Comparison of ENCODE assay signal across 14 mouse cellular contexts in the genomic region with DNA sequence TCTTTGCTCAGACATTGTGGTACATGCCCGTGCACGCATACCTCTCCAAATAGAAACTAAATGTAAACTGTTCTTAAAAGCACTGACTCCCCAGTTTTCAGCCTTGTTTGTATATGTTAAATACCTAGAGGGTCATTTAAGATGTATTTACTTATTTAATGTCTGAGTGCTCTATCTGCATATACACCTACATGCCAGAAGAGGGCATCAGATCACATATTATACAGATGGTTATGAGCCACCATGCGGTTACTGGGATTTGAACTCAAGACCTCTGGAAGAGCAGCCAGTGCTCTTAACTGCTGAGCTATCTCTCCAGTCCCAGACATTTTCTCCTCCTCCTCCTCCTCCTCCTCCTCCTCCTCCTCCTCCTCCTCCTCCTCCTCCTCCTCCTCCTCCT. TPM values are rescaled to one million over a fixed set of nuclear protein-coding genes. Genes with fewer than 3 reads are reported as not detected.
DNase-seq lines count a peak whose midpoint lies in the region; ATAC-seq and TF ChIP-seq lines count a peak whose summit lies in the region.
"Had no signal": no experiment of that assay in that cellular context is flagged by ENCODE, and none has a peak within 500 bp of the region (broad histone marks: within the 10 kb centered on the region; RNA-seq: fewer than 3 reads in every experiment).

No protein-coding gene starts in this region.

- H3K4me2 ChIP-seq in lung, embryonic 14.5 days, result no peak overlapping the region
- H3K4me2 ChIP-seq: limb, embryonic 15.5 days had no signal

- peak; percentile 68 for TF ChIP-seq CTCF in gastrocnemius, adult 2 months (IDR thresholded peaks at IDR 0.05)
- peak; percentile 38; the same call in 1 of the 2 replicates for TF ChIP-seq CTCF in lung, embryonic 14.5 days (IDR thresholded peaks at IDR 0.05; ENCODE audit: low read depth)
- TF ChIP-seq CTCF in MEL (IDR thresholded peaks at IDR 0.05 in 2 of 3, conservative IDR thresholded peaks at IDR 0.05 in 1 of 3; ENCODE audit: control insufficient read depth in 1 of 3, insufficient read depth in 1 of 3, low read depth in 2 of 3, low read length in 3 of 3, poor library complexity in 1 of 3, severe bottlenecking in 1 of 3), result peak; percentile 19 to 59 (median 34); a peak in 5 of 6 replicates

- no peak for TF ChIP-seq POLR2A in MEL (IDR thresholded peaks at IDR 0.05; ENCODE audit: control insufficient read depth in 1 of 2, insufficient read depth in 1 of 2, low read depth in 1 of 2, low read length in 2 of 2, poor library complexity in 1 of 2)

- no peak for ATAC-seq in lung, embryonic 14.5 days (ENCODE audit: insufficient read depth)
- ATAC-seq in megakaryocyte, adult 5-6 weeks (ENCODE audit: poor library complexity, severe bottlenecking), result no peak
- ATAC-seq: intestine, embryonic 16.5 days; midbrain, embryonic 16.5 days had no signal

- no peak overlapping the region for H3K9ac ChIP-seq in lung, embryonic 14.5 days
- H3K9ac ChIP-seq in MEL (ENCODE audit: control insufficient read depth, low read depth, low read length, poor library complexity, severe bottlenecking), result no peak overlapping the region
- H3K9ac ChIP-seq: limb, embryonic 15.5 days had no signal

- no peak overlapping the region for H3K27ac ChIP-seq in gastrocnemius, adult 2 months
- no peak overlapping the region for H3K27ac ChIP-seq in lung, embryonic 14.5 days (ENCODE audit: low read depth)
- no peak overlapping the region for H3K27ac ChIP-seq in MEL (ENCODE audit: control insufficient read depth, low read depth, low read length)
- H3K27ac ChIP-seq: limb, embryonic 15.5 days had no signal

- no peak overlapping the region for H3K4me3 ChIP-seq in gastrocnemius, adult 2 months
- no peak overlapping the region for H3K4me3 ChIP-seq in lung, embryonic 14.5 days (ENCODE audit: low read depth, low read length)
- H3K4me3 ChIP-seq in MEL (ENCODE audit: control insufficient read depth in 1 of 2, insufficient read depth in 1 of 2, low read depth in 2 of 2, low read length in 2 of 2), result no peak overlapping the region
- H3K4me3 ChIP-seq: limb, embryonic 15.5 days had no signal

- TF ChIP-seq EP300 in MEL (IDR thresholded peaks at IDR 0.05; ENCODE audit: low read depth in 1 of 2, low read length in 2 of 2), result no peak

- peak; percentile 53 for TF ChIP-seq RAD21 in MEL (IDR thresholded peaks at IDR 0.05; ENCODE audit: low read depth, low read length)

- no peaks in the 10 kb centered on the region for H3K36me3 ChIP-seq in lung, embryonic 14.5 days (ENCODE audit: insufficient read depth)
- peaks cover 0 to 2% of the 10 kb centered on the region in 2 experiments; a peak in 2 of 4 replicates for H3K36me3 ChIP-seq in MEL (ENCODE audit: control insufficient read depth in 1 of 2, insufficient read depth in 2 of 2, low read length in 2 of 2)
- H3K36me3 ChIP-seq: limb, embryonic 15.5 days had no signal

- no peaks in the 10 kb centered on the region for H3K4me1 ChIP-seq in lung, embryonic 14.5 days (ENCODE audit: insufficient read depth)
- H3K4me1 ChIP-seq in MEL (ENCODE audit: control insufficient read depth in 1 of 2, insufficient read depth in 2 of 2, low read length in 2 of 2), result peaks cover under 1 to 11% of the 10 kb centered on the region in 2 experiments; a peak in 3 of 4 replicates
- H3K4me1 ChIP-seq: limb, embryonic 15.5 days had no signal

- DNase-seq in gastrocnemius, adult 2 months, result no peak
- DNase-seq in gastrocnemius, postnatal 25 days, result no peak
- peak; percentile 48 for DNase-seq in lung, embryonic 14.5 days
- no peak for DNase-seq in lung, postnatal 14 days
- DNase-seq in MEL (ENCODE audit: low read depth, low spot score), result peak; percentile 49
- peak; percentile 28 for DNase-seq in retina, embryonic 14.5 days (ENCODE audit: low spot score)
- DNase-seq in spleen, adult 18-20 months, result no peak
- DNase-seq: gastrocnemius, postnatal 14 days; heart, postnatal 10 days; layer of hippocampus, postnatal 36 days had no signal

- 62% methylated on average over 3 of the region's 3 CpGs for WGBS in lung, embryonic 14.5 days

- no peaks in the 10 kb centered on the region for H3K79me2 ChIP-seq in MEL (ENCODE audit: control insufficient read depth, insufficient read depth, low read length, poor library complexity)

- intact Hi-C loops in gastrocnemius, adult 2 months (cut with DNase I), result loop anchor here (1.0 to 5.0 kb wide), 3 partner anchors 50 to 116 kb away; a partner anchor contains a TSS

- no peaks in the 10 kb centered on the region for H3K9me3 ChIP-seq in lung, embryonic 14.5 days (ENCODE audit: low read depth, low read length)
- no peaks in the 10 kb centered on the region for H3K9me3 ChIP-seq in MEL (replicated peaks; ENCODE audit: insufficient read depth, low read length)
- H3K9me3 ChIP-seq: limb, embryonic 15.5 days had no signal

- no peaks in the 10 kb centered on the region for H3K27me3 ChIP-seq in lung, embryonic 14.5 days (ENCODE audit: insufficient read depth, low read length)
- H3K27me3 ChIP-seq in MEL (ENCODE audit: control insufficient read depth in 1 of 2, insufficient read depth in 2 of 2, low read length in 2 of 2), result no peaks in the 10 kb centered on the region
- H3K27me3 ChIP-seq: limb, embryonic 15.5 days had no signal

TF ChIP-seq in MEL, 35 proteins besides CTCF, POLR2A, EP300 and RAD21:
- TF ChIP-seq ZC3H11A (IDR thresholded peaks at IDR 0.05; ENCODE audit: low read depth, low read length), result peak; percentile 55
- no peak for TF ChIP-seq ETS1 (IDR thresholded peaks at IDR 0.05; ENCODE audit: low read depth, low read length)
- no peak for TF ChIP-seq NRF1 (IDR thresholded peaks at IDR 0.05; ENCODE audit: insufficient read depth, low read depth, low read length, poor library complexity, severe bottlenecking)
- TF ChIP-seq SMC3 (IDR thresholded peaks at IDR 0.05; ENCODE audit: low read depth, low read length), result peak; percentile 61
- no peak for TF ChIP-seq MXI1 (IDR thresholded peaks at IDR 0.05; ENCODE audit: low read depth, low read length)
- TF ChIP-seq MAZ (IDR thresholded peaks at IDR 0.05; ENCODE audit: low read depth, low read length), result no peak
- TF ChIP-seq BHLHE40 (IDR thresholded peaks at IDR 0.05; ENCODE audit: borderline replicate concordance, low read depth, low read length), result no peak
- TF ChIP-seq MYC (IDR thresholded peaks at IDR 0.05; ENCODE audit: low read depth, low read length), result peak; percentile 53; the same call in 1 of the 2 replicates
- TF ChIP-seq GATA1 (IDR thresholded peaks at IDR 0.05; ENCODE audit: low read depth, low read length), result no peak

RNA-seq across cellular contexts. Expression of a gene that starts 14.6 kb away (rescaled TPM):
- total RNA-seq in gastrocnemius, adult 2 months (2021), result 10 to 100 TPM; 42.9 to 49.5 TPM
- 10 to 100 TPM; 37.0 to 40.9 TPM for total RNA-seq in gastrocnemius, postnatal 25 days (2021)
- polyA plus RNA-seq in lung, embryonic 14.5 days (2014; fragmentation: Nextera tagmentation; extraction: Ambion mirVana), result 0.42 and 0.85 TPM in 2 replicates
- 12.5 and 15.8 TPM in 2 replicates for total RNA-seq in MEL (2012; rRNA removed)
- polyA plus RNA-seq in MEL (2012; ENCODE audit: insufficient read depth in 1 of 2, insufficient read length in 2 of 2, low read depth in 1 of 2, low replicate concordance in 2 of 2, missing spikeins in 1 of 2), result 10 to 100 TPM in 1 of 2 experiments, not detected in 1; 10.6 TPM
- total RNA-seq in megakaryocyte, adult 5-6 weeks (2015), result 3.8 and 7.0 TPM in 2 replicates
- total RNA-seq in megakaryocyte, adult 5-6 weeks (2017), result 12.0 and 19.4 TPM in 2 replicates

RNA-seq across cellular contexts. Expression of a gene that starts 20.2 kb away (rescaled TPM):
- total RNA-seq in gastrocnemius, adult 2 months (2021), result 10 to 100 TPM; 21.2 to 26.1 TPM
- total RNA-seq in gastrocnemius, postnatal 25 days (2021), result 10 to 100 TPM; 15.6 to 17.3 TPM
- polyA plus RNA-seq in lung, embryonic 14.5 days (2014; fragmentation: Nextera tagmentation; extraction: Ambion mirVana), result 6.0 and 6.2 TPM in 2 replicates
- 13.8 and 16.0 TPM in 2 replicates for total RNA-seq in MEL (2012; rRNA removed)
- 10 to 100 TPM in 1 of 2 experiments, not detected in 1; 17.5 TPM for polyA plus RNA-seq in MEL (2012; ENCODE audit: insufficient read depth in 1 of 2, insufficient read length in 2 of 2, low read depth in 1 of 2, low replicate concordance in 2 of 2, missing spikeins in 1 of 2)
- 3.5 and 4.2 TPM in 2 replicates for total RNA-seq in megakaryocyte, adult 5-6 weeks (2015)
- 8.0 and 8.1 TPM in 2 replicates for total RNA-seq in megakaryocyte, adult 5-6 weeks (2017)

Comparison
In these comparisons a context has a peak if more than half of its experiments do, and no peak if none do; other contexts are left out.
1. DNase-seq: peak in lung, embryonic 14.5 days (single experiment), MEL (single experiment) and retina, embryonic 14.5 days (single experiment); none in gastrocnemius, adult 2 months (single experiment), gastrocnemius, postnatal 25 days (single experiment), lung, postnatal 14 days (single experiment) and spleen, adult 18-20 months (0 of 2).
2. Peak in every context shown above with its lines, with median percentiles within 50 percentile points of each other: CTCF ChIP-seq.